Mouse (Mus musculus): Measurements from ENCODE around the gene Pex26. TPM values are rescaled to one million over a fixed set of nuclear protein-coding genes. Genes with fewer than 3 reads are reported as not detected.

The Pex26 gene
- total RNA-seq, 2 experiments from 2014 or later, result 11.2 to 12.0 TPM

- no peak for DNase-seq (ENCODE audit: low spot score in 2 of 2)
These were observed 18.6 kb downstream of the Pex26 start for GRCm38 (mm10) chr6:121202026-121202425.

- DNase-seq (ENCODE audit: low spot score in 2 of 2), result no peak
These were observed 23.0 kb downstream of the Pex26 start for GRCm38 (mm10) chr6:121206481-121206880.

- no peak for DNase-seq (ENCODE audit: low spot score in 2 of 2)
These were observed 26.1 kb downstream of the Pex26 start for GRCm38 (mm10) chr6:121209584-121209983.

- DNase-seq (ENCODE audit: low spot score in 2 of 2), result peak; percentile 21 to 33
These were observed 26.9 kb downstream of the Pex26 start, which contains the start of gene Tuba8 for GRCm38 (mm10) chr6:121210149-121210925. TSS of gene Tuba8 (plus strand) at chr6:121210696.

GRCm38 (mm10) chr6:121210926-121211289 lies 27.4 kb downstream of the Pex26 start:
- no peak for DNase-seq (ENCODE audit: low spot score in 2 of 2)

- no peak for DNase-seq (ENCODE audit: low spot score in 2 of 2)
These were observed 28.3 kb downstream of the Pex26 start for GRCm38 (mm10) chr6:121211743-121212142.

- no peak for DNase-seq (ENCODE audit: low spot score in 2 of 2)
These were observed 29.5 kb downstream of the Pex26 start for GRCm38 (mm10) chr6:121212988-121213387.

DNA sequence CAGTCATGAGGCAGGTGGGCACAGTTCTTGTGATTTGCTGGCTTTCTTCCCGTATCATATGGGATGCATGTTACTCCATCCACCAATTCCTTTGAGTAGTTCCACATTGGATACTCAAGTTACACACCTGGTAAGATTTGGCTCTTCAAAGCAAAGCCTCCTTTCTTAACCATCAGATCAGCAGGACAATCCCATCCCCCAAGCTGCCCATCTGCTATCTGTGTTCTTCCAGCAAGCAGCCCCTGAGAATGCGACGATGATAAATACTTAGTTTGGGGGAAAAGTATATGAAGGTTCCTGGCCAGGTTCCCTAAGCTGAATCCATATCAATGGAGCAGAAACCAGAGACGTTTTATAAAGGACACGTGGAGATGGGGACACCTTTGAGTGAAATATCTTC lies 30.8 kb downstream of the Pex26 start:
- no peak for DNase-seq (ENCODE audit: low spot score in 2 of 2)

DNA sequence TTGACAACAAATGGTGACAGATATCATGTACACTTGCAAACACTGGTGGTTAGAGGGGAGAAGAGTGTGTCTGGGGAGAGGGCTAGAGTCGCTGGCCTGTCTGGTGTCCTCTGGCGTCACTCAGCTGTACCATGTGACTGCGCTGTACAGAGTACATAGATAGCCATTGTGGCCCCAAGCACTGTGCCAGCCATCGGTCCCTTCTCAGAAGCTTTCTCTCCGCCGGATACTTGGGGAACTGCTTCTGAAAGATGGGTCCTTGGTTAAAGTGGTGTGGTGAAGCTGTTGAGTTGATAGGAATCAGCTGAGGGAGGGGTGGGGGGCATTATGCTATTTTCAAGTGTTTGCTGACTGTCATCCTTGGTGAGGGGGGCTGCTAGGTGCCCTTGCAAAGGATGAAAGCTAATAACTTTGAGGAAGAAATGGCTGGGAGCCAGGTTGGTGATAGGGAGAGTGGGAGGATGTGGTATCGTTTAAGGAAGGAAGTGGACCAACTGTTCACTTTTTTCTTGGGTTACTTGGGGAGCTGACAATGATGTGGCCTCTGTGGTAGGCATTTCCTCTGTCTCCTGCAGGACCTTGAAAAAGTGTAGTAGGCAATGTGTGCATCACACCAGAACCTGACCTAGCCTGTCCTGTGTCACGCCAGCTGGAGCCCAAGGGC lies 31.3 kb downstream of the Pex26 start:
- DNase-seq (ENCODE audit: low spot score in 2 of 2), result no peak

GRCm38 (mm10) chr6:121215336-121215735 lies 31.9 kb downstream of the Pex26 start:
- no peak for DNase-seq (ENCODE audit: low spot score in 2 of 2)

GRCm38 (mm10) chr6:121215896-121216295 lies 32.4 kb downstream of the Pex26 start:
- no peak for DNase-seq (ENCODE audit: low spot score in 2 of 2)

GRCm38 (mm10) chr6:121216589-121217255 lies 33.3 kb downstream of the Pex26 start:
- no peak for DNase-seq (ENCODE audit: low spot score in 2 of 2)

- DNase-seq (ENCODE audit: low spot score in 2 of 2), result no peak
These were observed 34.5 kb downstream of the Pex26 start for GRCm38 (mm10) chr6:121218002-121218401.

DNA sequence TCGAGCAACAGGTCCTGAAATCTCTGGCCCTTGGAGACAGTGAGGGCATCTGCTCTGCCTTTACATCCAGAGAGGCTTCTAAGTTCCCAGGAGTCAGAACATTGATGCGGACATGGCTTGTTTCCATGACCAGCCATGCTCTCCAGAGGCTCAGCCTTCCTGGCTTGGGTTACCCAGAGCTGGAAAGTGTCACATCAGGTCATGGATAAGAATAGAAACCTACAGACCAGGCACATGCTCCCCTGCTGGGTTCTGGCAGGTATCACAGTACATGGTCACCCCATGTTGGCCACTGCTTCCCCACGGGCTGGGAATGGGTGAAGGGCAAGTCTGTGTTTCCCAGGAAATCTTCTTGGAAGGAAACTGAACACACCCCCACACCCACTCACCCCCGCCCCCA lies 35.9 kb downstream of the Pex26 start:
- DNase-seq (ENCODE audit: low spot score in 2 of 2), result no peak

DNA sequence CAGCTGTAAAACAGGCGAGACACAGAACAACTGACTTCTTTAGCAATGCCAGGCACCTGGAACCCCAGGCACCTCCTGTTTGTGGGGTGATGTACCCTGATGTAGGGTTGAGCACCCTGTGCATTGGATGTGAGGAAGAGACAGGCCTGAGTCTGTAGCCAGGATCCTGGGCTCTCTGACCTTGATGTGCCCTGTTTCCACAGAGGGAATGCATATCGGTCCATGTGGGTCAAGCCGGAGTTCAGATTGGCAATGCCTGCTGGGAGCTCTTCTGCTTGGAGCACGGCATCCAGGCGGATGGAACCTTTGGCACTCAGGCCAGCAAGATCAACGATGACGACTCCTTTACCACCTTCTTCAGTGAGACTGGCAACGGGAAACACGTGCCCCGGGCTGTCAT lies 36.7 kb downstream of the Pex26 start:
- DNase-seq (ENCODE audit: low spot score in 2 of 2), result no peak

DNA sequence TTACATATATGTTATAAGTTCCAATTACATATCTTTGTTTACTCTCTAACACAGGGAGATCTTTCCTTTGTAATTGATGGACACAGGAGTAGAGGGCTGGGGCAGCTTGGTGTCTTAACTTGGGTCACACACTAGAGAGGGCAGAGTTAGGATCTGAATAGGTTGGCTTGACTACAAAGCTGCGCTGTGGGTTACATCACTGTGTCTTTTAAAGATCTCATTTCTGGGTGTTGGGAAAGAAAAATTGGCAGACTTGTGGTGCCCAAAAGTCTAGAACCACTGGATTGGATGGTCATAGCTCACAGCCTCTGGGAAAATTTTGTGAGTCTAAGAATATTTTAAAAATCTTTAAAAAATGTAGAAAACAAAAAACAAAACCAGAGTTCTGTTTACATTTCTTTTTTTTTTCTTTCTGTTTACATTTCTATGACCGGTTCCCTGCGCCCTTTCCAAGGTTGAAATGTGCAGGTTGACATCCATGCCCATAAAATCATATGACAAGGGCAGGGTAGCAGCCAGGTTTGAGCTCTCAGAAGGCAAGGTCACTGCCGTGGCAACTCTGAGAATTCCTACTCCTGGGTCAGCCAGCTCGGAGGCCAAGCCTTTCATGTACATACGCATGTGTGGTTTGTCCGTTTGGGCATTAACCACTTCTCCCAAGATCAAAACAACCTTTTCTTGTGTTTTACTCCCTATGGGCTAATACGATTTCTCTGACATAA lies 38.6 kb downstream of the Pex26 start:
- no peak for DNase-seq (ENCODE audit: low spot score in 2 of 2)

DNA sequence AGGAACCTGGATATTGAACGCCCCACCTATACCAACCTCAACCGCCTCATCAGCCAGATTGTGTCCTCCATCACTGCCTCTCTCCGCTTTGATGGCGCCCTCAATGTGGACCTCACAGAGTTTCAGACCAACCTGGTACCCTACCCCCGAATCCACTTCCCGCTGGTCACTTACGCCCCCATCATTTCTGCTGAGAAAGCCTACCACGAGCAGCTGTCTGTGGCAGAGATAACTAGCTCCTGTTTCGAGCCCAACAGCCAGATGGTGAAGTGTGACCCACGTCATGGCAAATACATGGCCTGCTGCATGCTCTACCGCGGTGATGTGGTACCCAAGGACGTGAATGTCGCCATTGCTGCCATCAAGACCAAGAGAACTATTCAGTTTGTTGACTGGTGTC lies 39.5 kb downstream of the Pex26 start:
- DNase-seq (ENCODE audit: low spot score in 2 of 2), result no peak

GRCm38 (mm10) chr6:121224067-121224466 lies 40.6 kb downstream of the Pex26 start:
- DNase-seq (ENCODE audit: low spot score in 2 of 2), result no peak

- no peak for DNase-seq (ENCODE audit: low spot score in 2 of 2)
These were observed 41.5 kb downstream of the Pex26 start for GRCm38 (mm10) chr6:121224993-121225392.

DNA sequence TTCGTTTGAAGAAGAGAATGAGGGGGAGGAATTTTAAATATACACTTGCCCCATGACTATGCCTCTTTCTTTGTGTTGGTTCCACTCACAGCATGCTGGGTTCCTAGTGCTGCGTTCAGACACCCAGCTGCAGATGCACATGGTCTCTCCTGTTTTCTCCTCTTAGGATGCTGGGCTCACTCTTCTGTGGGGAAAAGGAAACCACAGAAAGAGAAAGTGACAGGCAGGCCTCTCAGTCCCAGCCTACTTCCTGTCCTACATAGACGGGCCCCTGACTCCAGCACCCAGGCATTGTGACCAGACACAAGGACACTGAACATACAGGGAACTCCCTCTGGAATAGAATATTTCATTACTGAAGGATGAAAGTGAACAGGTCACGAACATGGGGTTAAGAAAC lies 42.6 kb downstream of the Pex26 start:
- DNase-seq (ENCODE audit: low spot score in 2 of 2), result no peak

DNA sequence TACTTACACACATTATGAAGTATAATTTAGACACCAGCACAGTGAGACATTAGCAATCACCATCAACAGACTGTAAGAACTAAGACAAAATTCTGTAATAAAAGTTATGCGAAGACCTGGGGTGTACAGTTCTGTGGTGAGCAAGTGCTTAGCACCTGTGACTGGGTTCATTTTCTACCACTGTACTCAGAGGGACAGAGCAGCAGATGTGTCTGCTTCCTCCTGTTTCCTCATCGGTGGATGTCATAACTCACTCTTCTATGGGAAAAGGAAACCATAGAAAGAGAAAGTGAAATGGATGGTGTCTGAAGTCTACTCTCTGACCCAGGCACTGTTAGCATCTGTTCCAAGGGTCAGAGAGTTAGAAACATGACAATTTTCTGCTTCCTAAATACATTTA lies 43.3 kb downstream of the Pex26 start:
- no peak for DNase-seq (ENCODE audit: low spot score in 2 of 2)

DNA sequence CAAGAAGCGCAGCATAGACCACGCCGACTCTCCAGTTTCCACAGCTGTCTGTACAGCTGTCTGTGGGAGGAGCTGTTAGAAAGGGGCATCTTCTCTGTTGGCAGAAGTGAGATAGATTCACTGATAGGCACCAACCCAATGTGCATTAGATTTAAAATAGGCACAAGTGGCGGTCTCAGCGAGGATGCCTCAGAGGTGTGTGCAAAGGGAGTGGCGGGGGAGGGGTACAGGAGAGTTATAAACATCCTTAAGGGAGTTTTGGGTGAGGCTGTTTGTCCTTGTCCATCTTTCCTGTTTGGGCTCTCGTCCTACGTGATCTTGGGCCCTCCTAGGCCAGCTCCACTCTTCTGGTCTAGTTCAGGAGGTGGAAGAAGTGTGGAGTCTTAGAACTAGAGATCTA lies 45.0 kb downstream of the Pex26 start:
- no peak for DNase-seq (ENCODE audit: low spot score in 2 of 2)
